In the genomic region with DNA sequence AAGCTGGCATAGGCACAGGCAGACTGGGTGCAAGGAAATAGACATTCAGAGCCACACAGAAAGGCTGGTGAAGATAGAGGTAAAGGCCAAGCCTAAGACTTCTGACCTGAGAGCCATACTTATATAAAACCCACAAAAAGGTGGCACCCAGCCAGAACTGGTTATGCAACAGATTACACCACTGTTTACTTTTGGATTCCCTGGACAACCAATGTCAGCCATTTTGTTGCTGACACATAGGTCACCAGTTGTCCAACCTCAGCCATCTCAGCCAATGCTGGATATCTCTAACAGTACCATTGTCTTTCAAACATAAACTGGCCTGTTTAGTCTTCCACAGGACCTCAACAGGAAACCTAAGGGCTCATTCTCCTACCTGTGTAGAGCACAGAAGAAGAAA, we compare ENCODE assay signal across 11 mouse cellular contexts. TPM values are rescaled to one million over a fixed set of nuclear protein-coding genes. Genes with fewer than 3 reads are reported as not detected.
DNase-seq lines count a peak whose midpoint lies in the region.
"Had no signal": no experiment of that assay in that cellular context is flagged by ENCODE, and none has a peak within 500 bp of the region (broad histone marks: within the 10 kb centered on the region; RNA-seq: fewer than 3 reads in every experiment).

No protein-coding gene starts in this region.

- DNase-seq in adrenal gland, adult 8-10 months = peak; percentile 15
- DNase-seq in adrenal gland, adult 2 months = no peak
- DNase-seq in kidney, postnatal 10 days = peak; percentile 11
- DNase-seq in kidney, postnatal 14 days = no peak
- peak; percentile 81 for DNase-seq in NIH3T3 (ENCODE audit: low read depth)
- DNase-seq in lung, postnatal 10 days = peak; percentile 29
- DNase-seq in gastrocnemius, postnatal 10 days = no peak
- DNase-seq in left cerebral cortex, adult 11 months (ENCODE audit: low spot score) = no peak
- DNase-seq: adrenal gland, postnatal 25 days; cerebellum, postnatal 10 days had no signal

RNA-seq across cellular contexts. Expression of a gene that starts 11.8 kb away (rescaled TPM):
- total RNA-seq in adrenal gland, adult 8-10 months (2022) = 1 to 10 TPM in 3 of 4 experiments, under 1 TPM in 1; 0.80 to 2.2 (median 1.8) TPM
- 1 to 10 TPM in 1 of 2 experiments, under 1 TPM in 1; 0.83 to 1.3 TPM for total RNA-seq in adrenal gland, adult 2 months (2021)
- polyA plus RNA-seq in adrenal gland, adult 2 months (2012; rRNA removed) = 0.06 and 0.67 TPM in 2 replicates
- 1 to 10 TPM; 5.0 to 5.7 TPM for total RNA-seq in gastrocnemius, postnatal 10 days (2021)
- total RNA-seq: megakaryocyte, adult 5-6 weeks had no signal

Comparison
In these comparisons a context has a peak if more than half of its experiments do, and no peak if none do; other contexts are left out.
1. DNase-seq: peak in adrenal gland, adult 8-10 months (single experiment), kidney, postnatal 10 days (single experiment), NIH3T3 (single experiment) and lung, postnatal 10 days (single experiment); none in adrenal gland, adult 2 months (single experiment), kidney, postnatal 14 days (single experiment), gastrocnemius, postnatal 10 days (single experiment) and left cerebral cortex, adult 11 months (single experiment).